Mouse (Mus musculus): Measurements from ENCODE around the gene Plekhj1. TPM values are rescaled to one million over a fixed set of nuclear protein-coding genes. Genes with fewer than 3 reads are reported as not detected.
A peak's percentile ranks its signal among the peaks of the same experiment; 100 is the strongest.
"Not testable (repeated sequence)": the region's sequence is repeated elsewhere in the genome, so short reads cannot be mapped to it uniquely, and the experiment has no call there.

Gene Plekhj1
- polyA plus RNA-seq, 1 experiment: 59.5 TPM

GRCm38 (mm10) chr10:80818599-80819281, 20.3 kb upstream of the Plekhj1 start:
- H3K27ac ChIP-seq (ENCODE audit: insufficient read depth, low read length): no peak overlapping the region
- TF ChIP-seq CTCF (IDR thresholded peaks at IDR 0.05; ENCODE audit: extremely low read depth, insufficient read depth, low read length) (no peak), POLR2A (IDR thresholded peaks at IDR 0.05; ENCODE audit: extremely low read depth, insufficient read depth, low read length) (no peak)
- no peaks in the 10 kb centered on the region for H3K4me1 ChIP-seq (ENCODE audit: control insufficient read depth, insufficient read depth, low read length)
- H3K4me3 ChIP-seq (ENCODE audit: insufficient read depth, low read length): no peak overlapping the region

GRCm38 (mm10) chr10:80817955-80818354, 19.5 kb upstream of the Plekhj1 start:
- not testable (repeated sequence) for H3K27ac ChIP-seq (ENCODE audit: insufficient read depth, low read length); H3K4me3 ChIP-seq (ENCODE audit: insufficient read depth, low read length); H3K4me1 ChIP-seq (ENCODE audit: control insufficient read depth, insufficient read depth, low read length)

- Histone ChIP-seq H3K4me1 (ENCODE audit: control insufficient read depth, insufficient read depth, low read length) (no peaks in the 10 kb centered on the region), H3K27ac (ENCODE audit: insufficient read depth, low read length) (no peak overlapping the region), H3K4me3 (ENCODE audit: insufficient read depth, low read length) (no peak overlapping the region)
- no peak for TF ChIP-seq POLR2A (IDR thresholded peaks at IDR 0.05; ENCODE audit: extremely low read depth, insufficient read depth, low read length)
- TF ChIP-seq CTCF (IDR thresholded peaks at IDR 0.05; ENCODE audit: extremely low read depth, insufficient read depth, low read length): no peak
Measured at GRCm38 (mm10) chr10:80817164-80817563, 18.7 kb upstream of the Plekhj1 start.

- H3K4me1 ChIP-seq (ENCODE audit: control insufficient read depth, insufficient read depth, low read length); H3K27ac ChIP-seq (ENCODE audit: insufficient read depth, low read length); H3K4me3 ChIP-seq (ENCODE audit: insufficient read depth, low read length): not testable (repeated sequence)
Measured at GRCm38 (mm10) chr10:80816303-80816702, 17.9 kb upstream of the Plekhj1 start.

- Histone ChIP-seq H3K4me3 (ENCODE audit: insufficient read depth, low read length) (no peak overlapping the region), H3K27ac (ENCODE audit: insufficient read depth, low read length) (no peak overlapping the region), H3K4me1 (ENCODE audit: control insufficient read depth, insufficient read depth, low read length) (no peaks in the 10 kb centered on the region)
- TF ChIP-seq POLR2A (IDR thresholded peaks at IDR 0.05; ENCODE audit: extremely low read depth, insufficient read depth, low read length) (no peak), CTCF (IDR thresholded peaks at IDR 0.05; ENCODE audit: extremely low read depth, insufficient read depth, low read length) (no peak)
Measured at GRCm38 (mm10) chr10:80814800-80815199, 16.4 kb upstream of the Plekhj1 start.

- Histone ChIP-seq H3K4me3 (ENCODE audit: insufficient read depth, low read length) (no peak within 1 kb of the TSS), H3K27ac (ENCODE audit: insufficient read depth, low read length) (no peak within 1 kb of the TSS), H3K4me1 (ENCODE audit: control insufficient read depth, insufficient read depth, low read length) (no peaks in the 10 kb centered on the region)
- no peak for TF ChIP-seq POLR2A (IDR thresholded peaks at IDR 0.05; ENCODE audit: extremely low read depth, insufficient read depth, low read length)
- TF ChIP-seq CTCF (IDR thresholded peaks at IDR 0.05; ENCODE audit: extremely low read depth, insufficient read depth, low read length): no peak
Measured at GRCm38 (mm10) chr10:80813366-80813765, 14.9 kb upstream of the Plekhj1 start, which contains the start of gene Jsrp1. Jsrp1 (minus strand) TSS chr10:80813498.

- no peak overlapping the region for H3K27ac ChIP-seq (ENCODE audit: insufficient read depth, low read length)
- no peak overlapping the region for H3K4me3 ChIP-seq (ENCODE audit: insufficient read depth, low read length)
- TF ChIP-seq POLR2A (IDR thresholded peaks at IDR 0.05; ENCODE audit: extremely low read depth, insufficient read depth, low read length): no peak
- TF ChIP-seq CTCF (IDR thresholded peaks at IDR 0.05; ENCODE audit: extremely low read depth, insufficient read depth, low read length): no peak
- no peaks in the 10 kb centered on the region for H3K4me1 ChIP-seq (ENCODE audit: control insufficient read depth, insufficient read depth, low read length)
Measured at GRCm38 (mm10) chr10:80812391-80813041, 14.1 kb upstream of the Plekhj1 start.

DNA sequence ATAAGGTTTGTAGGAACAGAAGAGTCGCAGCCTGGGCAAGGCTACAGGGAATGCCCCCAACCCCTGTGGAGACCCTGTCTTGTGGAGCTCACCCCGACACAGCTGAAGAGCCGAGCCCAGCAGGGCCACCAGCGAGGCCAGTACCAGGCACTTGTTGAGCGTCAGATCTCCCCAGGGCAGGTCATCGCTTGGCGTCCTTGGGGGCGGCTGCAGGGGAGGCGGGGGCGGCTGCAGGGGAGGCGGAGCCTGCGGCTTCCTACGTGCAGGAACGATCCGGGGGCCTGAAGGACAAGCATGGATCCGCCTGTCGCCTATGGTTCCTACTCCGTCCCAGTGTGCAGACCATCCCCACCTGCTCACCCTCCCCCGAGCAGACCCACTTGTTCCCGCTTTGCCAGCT, 11.7 kb upstream of the Plekhj1 start:
- no peak overlapping the region for H3K27ac ChIP-seq (ENCODE audit: insufficient read depth, low read length)
- H3K4me1 ChIP-seq (ENCODE audit: control insufficient read depth, insufficient read depth, low read length): 0 out of 2 replicates have a peak, but pooled peaks cover 2% of the 10 kb centered on the region
- no peak overlapping the region for H3K4me3 ChIP-seq (ENCODE audit: insufficient read depth, low read length)
- TF ChIP-seq CTCF (IDR thresholded peaks at IDR 0.05; ENCODE audit: extremely low read depth, insufficient read depth, low read length) (no peak), POLR2A (IDR thresholded peaks at IDR 0.05; ENCODE audit: extremely low read depth, insufficient read depth, low read length) (no peak)

DNA sequence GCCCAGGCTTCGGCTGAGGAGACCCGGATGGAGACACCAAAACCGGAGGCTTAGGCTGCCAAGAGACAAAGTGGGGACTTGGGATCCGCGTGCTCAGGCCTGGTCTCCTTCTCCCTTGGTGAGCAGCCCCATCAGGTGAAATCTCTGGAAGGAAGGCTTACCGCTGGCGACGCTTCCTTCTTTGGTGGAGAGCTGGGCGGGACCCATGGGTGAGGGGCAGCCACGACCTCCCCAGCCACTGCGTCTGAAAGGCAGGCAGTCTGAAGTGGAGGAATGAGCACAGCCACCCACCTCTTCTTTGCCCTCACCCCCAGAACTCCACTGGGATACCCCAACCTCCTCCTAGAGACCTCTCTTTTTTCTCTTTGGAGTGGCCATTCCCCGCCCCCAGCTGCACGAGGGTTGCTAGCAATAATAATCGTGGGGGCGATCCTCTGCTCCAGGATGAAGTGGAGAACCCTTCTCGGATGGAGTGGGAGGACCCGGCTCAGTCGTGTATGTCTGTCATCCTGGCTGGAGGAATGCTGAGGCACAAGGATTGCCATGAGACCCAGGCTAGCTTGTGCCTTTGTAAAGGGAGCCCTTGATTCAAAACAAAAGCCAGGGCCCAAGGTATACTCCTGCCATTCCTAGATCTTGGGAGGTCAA, 10.7 kb upstream of the Plekhj1 start:
- Histone ChIP-seq H3K4me1 (ENCODE audit: control insufficient read depth, insufficient read depth, low read length) (0 out of 2 replicates have a peak, but pooled peaks cover 2% of the 10 kb centered on the region), H3K27ac (ENCODE audit: insufficient read depth, low read length) (no peak overlapping the region; the same call in 1 of the 2 replicates), H3K4me3 (ENCODE audit: insufficient read depth, low read length) (peak overlapping the region; percentile 0; the same call in 1 of the 2 replicates)
- TF ChIP-seq CTCF (IDR thresholded peaks at IDR 0.05; ENCODE audit: extremely low read depth, insufficient read depth, low read length): no peak
- no peak for TF ChIP-seq POLR2A (IDR thresholded peaks at IDR 0.05; ENCODE audit: extremely low read depth, insufficient read depth, low read length)
